Mouse (Mus musculus): Measurements from ENCODE around the gene Adgre1. TPM values are rescaled to one million over a fixed set of nuclear protein-coding genes. Genes with fewer than 3 reads are reported as not detected.

Gene Adgre1
- polyA plus RNA-seq, 1 experiment from 2014 or later = 4.3 TPM

DNA sequence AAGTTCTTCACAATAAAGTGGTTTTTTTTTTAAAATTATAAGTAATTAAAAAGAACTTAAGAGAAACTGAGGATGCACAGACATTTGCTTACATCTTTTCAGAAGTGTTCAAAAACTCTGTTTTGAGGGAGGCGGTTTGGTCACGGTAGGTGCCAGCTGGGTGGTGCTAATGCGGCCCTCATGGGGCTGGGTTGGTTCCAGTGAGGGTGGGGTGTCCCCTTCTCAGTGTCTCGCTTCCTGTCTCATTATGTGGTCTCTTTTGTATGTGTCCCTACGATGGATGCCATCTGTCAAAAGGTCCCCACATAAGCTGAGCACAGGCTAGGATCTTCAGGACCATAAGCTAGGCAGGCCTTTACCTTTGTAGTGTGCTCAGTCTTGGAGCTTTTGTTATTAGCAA, 9.4 kb upstream of the Adgre1 start:
- H3K27me3 ChIP-seq (ENCODE audit: control insufficient read depth, insufficient read depth, low read length) = no peaks in the 10 kb centered on the region
- no peak overlapping the region for H3K9ac ChIP-seq (replicated peaks; ENCODE audit: low read length)
- H3K36me3 ChIP-seq (replicated peaks; ENCODE audit: control insufficient read depth, insufficient read depth, low read depth, low read length) = no peaks in the 10 kb centered on the region
- ATAC-seq (replicated peaks; ENCODE audit: insufficient number of reproducible peaks, low FRiP score, low TSS enrichment, low read depth) (no peak), DNase-seq (ENCODE audit: low spot score) (no peak)
- WGBS = 75% methylated on average over 5 of the region's 5 CpGs
- no peaks in the 10 kb centered on the region for H3K9me3 ChIP-seq (replicated peaks; ENCODE audit: control insufficient read depth, low read length)
- H3K4me2 ChIP-seq (ENCODE audit: low read depth, low read length) = no peak overlapping the region
- H3K27ac ChIP-seq (replicated peaks; ENCODE audit: low read depth, low read length) = no peak overlapping the region
- H3K4me1 ChIP-seq (ENCODE audit: control insufficient read depth, insufficient read depth, low read length) = no peaks in the 10 kb centered on the region
- H3K4me3 ChIP-seq (ENCODE audit: low read depth, low read length) = no peak overlapping the region

DNA sequence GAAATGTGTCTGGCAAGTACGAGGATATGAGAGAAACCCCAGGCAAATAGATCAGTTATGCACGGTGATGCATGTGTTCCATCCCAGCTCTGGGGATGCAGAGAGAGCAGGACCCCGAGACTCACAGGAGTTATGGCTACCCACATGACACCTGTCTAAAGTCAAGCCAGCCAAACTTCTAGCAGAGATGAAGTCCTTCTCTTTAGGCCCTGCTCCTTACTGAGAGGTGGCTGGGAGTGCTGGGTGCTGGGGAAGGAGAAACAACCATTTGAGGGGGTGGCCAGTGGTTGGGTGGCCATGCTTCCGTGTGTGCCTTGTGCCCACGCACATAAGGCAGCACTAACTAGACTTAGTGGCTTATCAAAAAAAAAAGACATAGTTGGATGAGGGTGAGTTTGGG, 8.3 kb upstream of the Adgre1 start:
- Histone ChIP-seq H3K27me3 (ENCODE audit: control insufficient read depth, insufficient read depth, low read length) (no peaks in the 10 kb centered on the region), H3K4me3 (ENCODE audit: low read depth, low read length) (no peak overlapping the region), H3K4me2 (ENCODE audit: low read depth, low read length) (no peak overlapping the region), H3K9ac (replicated peaks; ENCODE audit: low read length) (no peak overlapping the region), H3K36me3 (replicated peaks; ENCODE audit: control insufficient read depth, insufficient read depth, low read depth, low read length) (no peaks in the 10 kb centered on the region), H3K27ac (replicated peaks; ENCODE audit: low read depth, low read length) (no peak overlapping the region), H3K9me3 (replicated peaks; ENCODE audit: control insufficient read depth, low read length) (no peaks in the 10 kb centered on the region), H3K4me1 (ENCODE audit: control insufficient read depth, insufficient read depth, low read length) (no peaks in the 10 kb centered on the region)
- DNase-seq (ENCODE audit: low spot score) = no peak
- no peak for ATAC-seq (replicated peaks; ENCODE audit: insufficient number of reproducible peaks, low FRiP score, low TSS enrichment, low read depth)
- WGBS = 87% methylated on average over 5 of the region's 5 CpGs

DNA sequence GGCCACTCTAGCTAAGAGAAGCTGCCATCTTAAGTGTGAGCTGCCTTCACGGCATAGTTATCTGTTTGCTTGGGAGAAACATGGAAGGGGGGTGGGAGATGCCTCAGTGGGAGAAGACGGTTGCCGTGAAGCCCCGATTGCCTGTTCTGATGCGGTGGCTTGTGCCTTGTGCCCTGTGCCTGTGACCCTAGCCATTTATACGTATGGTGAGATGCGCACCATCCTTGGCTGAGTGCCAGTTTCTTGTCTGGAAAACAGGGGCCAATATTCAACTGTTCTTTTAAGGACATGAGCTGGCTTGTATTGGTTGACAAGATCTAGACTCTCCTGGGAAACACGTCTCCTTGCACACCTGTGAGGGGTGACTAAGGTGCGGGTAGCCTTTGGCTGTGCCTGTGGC, 7.4 kb upstream of the Adgre1 start:
- no peak for ATAC-seq (replicated peaks; ENCODE audit: insufficient number of reproducible peaks, low FRiP score, low TSS enrichment, low read depth)
- Histone ChIP-seq H3K4me2 (ENCODE audit: low read depth, low read length) (no peak overlapping the region), H3K9me3 (replicated peaks; ENCODE audit: control insufficient read depth, low read length) (no peaks in the 10 kb centered on the region), H3K9ac (replicated peaks; ENCODE audit: low read length) (no peak overlapping the region), H3K27ac (replicated peaks; ENCODE audit: low read depth, low read length) (no peak overlapping the region), H3K4me3 (ENCODE audit: low read depth, low read length) (no peak overlapping the region), H3K27me3 (ENCODE audit: control insufficient read depth, insufficient read depth, low read length) (no peaks in the 10 kb centered on the region), H3K4me1 (ENCODE audit: control insufficient read depth, insufficient read depth, low read length) (no peaks in the 10 kb centered on the region), H3K36me3 (replicated peaks; ENCODE audit: control insufficient read depth, insufficient read depth, low read depth, low read length) (no peaks in the 10 kb centered on the region)
- WGBS = 90% methylated on average over 9 of the region's 9 CpGs
- DNase-seq (ENCODE audit: low spot score) = no peak

DNA sequence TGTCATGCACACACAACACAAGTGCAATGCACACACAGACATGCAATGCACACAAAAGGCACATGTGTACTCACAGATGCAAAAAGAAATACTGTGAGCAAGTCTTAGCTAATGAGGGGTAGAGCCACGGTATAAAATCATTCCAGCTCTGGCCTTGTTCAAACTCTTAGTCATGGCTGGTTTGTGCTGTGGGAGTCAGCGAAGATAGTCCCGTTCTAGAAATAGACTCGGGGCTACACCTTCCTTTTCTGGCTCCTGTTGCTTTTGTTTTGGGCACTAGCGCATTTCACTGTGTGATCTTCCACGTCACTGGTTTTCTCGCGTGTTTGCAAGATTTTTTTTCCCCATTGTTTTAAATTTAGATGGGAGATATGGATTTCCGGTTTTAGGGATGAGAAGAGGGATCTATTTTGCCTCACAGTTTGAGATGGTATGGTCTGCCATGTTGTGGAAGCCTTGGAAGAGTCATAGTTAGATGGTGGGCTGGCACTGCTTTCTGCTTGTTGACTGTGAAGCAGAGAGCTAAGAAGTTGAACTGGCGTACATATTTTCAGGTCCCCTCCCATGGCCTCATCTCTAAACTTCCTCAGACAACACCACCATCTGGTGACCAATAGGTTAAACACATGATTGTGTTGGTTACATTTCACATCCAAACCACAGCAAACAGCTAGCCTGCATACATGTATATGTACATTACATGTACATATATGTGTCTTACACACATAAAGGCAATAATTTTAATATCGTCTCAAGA, 1.2 kb downstream of the Adgre1 start:
- H3K4me2 ChIP-seq (ENCODE audit: low read depth, low read length) = no peak overlapping the region
- no peak overlapping the region for H3K9ac ChIP-seq (replicated peaks; ENCODE audit: low read length)

More for the DNA sequence above, 1.2 kb downstream of the Adgre1 start:
- no peaks in the 10 kb centered on the region for H3K9me3 ChIP-seq (replicated peaks; ENCODE audit: control insufficient read depth, low read length)
- 85% methylated on average over 11 of the region's 11 CpGs for WGBS
- ATAC-seq (replicated peaks; ENCODE audit: insufficient number of reproducible peaks, low FRiP score, low TSS enrichment, low read depth) = no peak
- H3K27me3 ChIP-seq (ENCODE audit: control insufficient read depth, insufficient read depth, low read length) = no peaks in the 10 kb centered on the region
- no peak overlapping the region for H3K4me3 ChIP-seq (ENCODE audit: low read depth, low read length)
- H3K27ac ChIP-seq (replicated peaks; ENCODE audit: low read depth, low read length) = no peak overlapping the region
- DNase-seq (ENCODE audit: low spot score) = no peak
- no peaks in the 10 kb centered on the region for H3K36me3 ChIP-seq (replicated peaks; ENCODE audit: control insufficient read depth, insufficient read depth, low read depth, low read length)
- no peaks in the 10 kb centered on the region for H3K4me1 ChIP-seq (ENCODE audit: control insufficient read depth, insufficient read depth, low read length)

Other genes starting within 250 kb of the Adgre1 start
- gene Cd70, start 208.9 kb upstream of the Adgre1 start, polyA plus RNA-seq (2014; fragmentation: Nextera tagmentation; extraction: Ambion mirVana) = not detected in 2 replicates
- gene Tnfsf14, start 164.5 kb upstream of the Adgre1 start, polyA plus RNA-seq (2014; fragmentation: Nextera tagmentation; extraction: Ambion mirVana) = 0.25 TPM in 1 of 2 replicates, not detected in the other
- gene C3, start 130.6 kb upstream of the Adgre1 start, polyA plus RNA-seq (2014; fragmentation: Nextera tagmentation; extraction: Ambion mirVana) = 0.35 and 0.46 TPM in 2 replicates
- 26.9 and 27.6 TPM in 2 replicates for gene Gpr108, start 110.2 kb upstream of the Adgre1 start, polyA plus RNA-seq (2014; fragmentation: Nextera tagmentation; extraction: Ambion mirVana)
- 25.3 and 27.2 TPM in 2 replicates for gene Trip10, start 109.2 kb upstream of the Adgre1 start, polyA plus RNA-seq (2014; fragmentation: Nextera tagmentation; extraction: Ambion mirVana)
- gene Vav1, start 79.6 kb upstream of the Adgre1 start, polyA plus RNA-seq (2014; fragmentation: Nextera tagmentation; extraction: Ambion mirVana) = 2.3 and 2.7 TPM in 2 replicates
- gene Vmn2r120, start 186.8 kb downstream of the Adgre1 start, polyA plus RNA-seq (2014; fragmentation: Nextera tagmentation; extraction: Ambion mirVana) = not detected in 2 replicates